In the genomic region with DNA sequence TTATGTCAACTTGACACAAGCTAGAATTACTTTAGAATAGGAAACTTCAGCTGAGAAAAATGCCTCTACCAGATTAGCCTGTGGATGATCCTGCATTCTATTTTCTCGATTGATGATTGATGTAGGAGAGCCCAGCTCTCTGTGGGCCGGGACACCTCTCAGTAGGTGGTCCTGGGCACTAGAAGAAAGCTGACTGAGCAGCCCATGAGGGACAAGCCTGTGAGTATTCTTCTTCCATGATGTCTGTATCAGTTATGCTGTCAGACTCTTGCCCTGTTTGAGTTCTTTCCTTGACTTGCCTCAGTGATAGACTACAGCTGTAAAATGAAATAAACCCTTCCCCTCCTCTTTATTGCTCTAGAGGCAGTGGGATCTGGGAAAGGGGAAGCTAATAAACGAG, we compare ENCODE assay signal across 21 mouse cellular contexts.
A peak's percentile ranks its signal among the peaks of the same experiment; 100 is the strongest.
DNase-seq lines count a peak whose midpoint lies in the region; ATAC-seq and TF ChIP-seq lines count a peak whose summit lies in the region.
"Had no signal": no experiment of that assay in that cellular context is flagged by ENCODE, and none has a peak within 500 bp of the region (broad histone marks: within the 10 kb centered on the region; RNA-seq: fewer than 3 reads in every experiment).

No protein-coding gene starts in this region.

- no peak for TF ChIP-seq CTCF in gastrocnemius, adult 2 months (IDR thresholded peaks at IDR 0.05)
- TF ChIP-seq CTCF in heart, postnatal 0 days (IDR thresholded peaks at IDR 0.05; ENCODE audit: low read depth), result no peak
- TF ChIP-seq CTCF in embryonic fibroblast, embryonic 13.5 days (IDR thresholded peaks at IDR 0.05; ENCODE audit: borderline replicate concordance, insufficient read depth, low read length), result no peak

- H3K4me2 ChIP-seq in heart, embryonic 11.5 days, result no peak overlapping the region
- no peak overlapping the region for H3K4me2 ChIP-seq in heart, postnatal 0 days (ENCODE audit: low read depth, low read length)
- H3K4me2 ChIP-seq: hindbrain, embryonic 14.5 days had no signal

- no peaks in the 10 kb centered on the region for H3K27me3 ChIP-seq in heart, embryonic 10.5 days (ENCODE audit: insufficient read depth, poor library complexity, severe bottlenecking)
- H3K27me3 ChIP-seq in heart, embryonic 11.5 days (ENCODE audit: control insufficient read depth, insufficient read depth, low read length), result no peaks in the 10 kb centered on the region
- no peaks in the 10 kb centered on the region for H3K27me3 ChIP-seq in heart, postnatal 0 days (ENCODE audit: control insufficient read depth, insufficient read depth, low read length)

- H3K9me3 ChIP-seq in heart, embryonic 10.5 days, result no peaks in the 10 kb centered on the region
- H3K9me3 ChIP-seq in heart, embryonic 11.5 days (replicated peaks; ENCODE audit: control insufficient read depth, low read length), result no peaks in the 10 kb centered on the region
- H3K9me3 ChIP-seq in heart, postnatal 0 days (replicated peaks; ENCODE audit: control insufficient read depth, low read length), result no peaks in the 10 kb centered on the region

- H3K4me1 ChIP-seq in heart, embryonic 10.5 days, result peaks cover 14% of the 10 kb centered on the region
- H3K4me1 ChIP-seq in heart, embryonic 11.5 days (ENCODE audit: control insufficient read depth, insufficient read depth, low read length), result peaks cover 13% of the 10 kb centered on the region
- H3K4me1 ChIP-seq in heart, postnatal 0 days (ENCODE audit: control insufficient read depth, insufficient read depth), result peaks cover 4% of the 10 kb centered on the region
- H3K4me1 ChIP-seq in embryonic fibroblast, embryonic 13.5 days (ENCODE audit: control insufficient read depth, insufficient read depth, low read length), result peaks cover 4% of the 10 kb centered on the region; the same call in 1 of the 2 replicates

- DNase-seq in gastrocnemius, adult 2 months, result no peak
- no peak for DNase-seq in gastrocnemius, postnatal 14 days
- no peak for DNase-seq in heart, embryonic 10.5 days (ENCODE audit: low spot score)
- no peak for DNase-seq in heart, postnatal 0 days (ENCODE audit: low spot score)
- no peak for DNase-seq in heart, postnatal 14 days
- DNase-seq: adrenal gland, adult 8-10 months; adrenal gland, postnatal 25 days; cerebellum, adult 11-12 months; cerebellum, adult 8-10 months; cerebellum, postnatal 10 days; cerebellum, postnatal 36 days; forebrain, postnatal 0 days; gastrocnemius, postnatal 36 days; kidney, adult 11 months had no signal

- intact Hi-C loops in gastrocnemius, adult 2 months (cut with DNase I), result no loop called here
- intact Hi-C loops in gastrocnemius, postnatal 14 days (cut with DNase I; ENCODE audit: low total_unique reads), result no loop called here
- intact Hi-C loops in heart, postnatal 14 days (cut with DNase I), result no loop called here

- WGBS in heart, embryonic 10.5 days, result 57% methylated on average over 3 of the region's 3 CpGs
- WGBS in heart, embryonic 11.5 days (ENCODE audit: insufficient replicate concordance), result 61% methylated on average over 3 of the region's 3 CpGs
- WGBS in heart, postnatal 0 days, result 61% methylated on average over 3 of the region's 3 CpGs

- TF ChIP-seq POLR2A in embryonic fibroblast, embryonic 13.5 days (IDR thresholded peaks at IDR 0.05; ENCODE audit: low read depth, low read length), result no peak

- peak overlapping the region; percentile 60 for H3K27ac ChIP-seq in gastrocnemius, adult 2 months
- H3K27ac ChIP-seq in heart, embryonic 10.5 days, result peak overlapping the region; percentile 42; the same call in 1 of the 2 replicates
- no peak overlapping the region for H3K27ac ChIP-seq in heart, embryonic 11.5 days (ENCODE audit: low read depth, low read length)
- peak overlapping the region; percentile 1; the same call in 1 of the 2 replicates for H3K27ac ChIP-seq in heart, postnatal 0 days (ENCODE audit: low read depth)
- peak overlapping the region; percentile 6; the same call in 1 of the 2 replicates for H3K27ac ChIP-seq in embryonic fibroblast, embryonic 13.5 days (ENCODE audit: insufficient read depth, low read length)
- H3K27ac ChIP-seq: hindbrain, embryonic 14.5 days; hindbrain, postnatal 0 days had no signal

- H3K36me3 ChIP-seq in heart, embryonic 10.5 days, result 0 out of 2 replicates have a peak, but pooled peaks cover 2% of the 10 kb centered on the region
- H3K36me3 ChIP-seq in heart, embryonic 11.5 days (ENCODE audit: control insufficient read depth, insufficient read depth, low read length), result no peaks in the 10 kb centered on the region
- H3K36me3 ChIP-seq in heart, postnatal 0 days (replicated peaks; ENCODE audit: control insufficient read depth, insufficient read depth, low read length), result no peaks in the 10 kb centered on the region

- no peak overlapping the region for H3K9ac ChIP-seq in heart, embryonic 11.5 days (ENCODE audit: low read depth, low read length)
- no peak overlapping the region for H3K9ac ChIP-seq in heart, postnatal 0 days (replicated peaks; ENCODE audit: low read depth, low read length)
- H3K9ac ChIP-seq: forebrain, postnatal 0 days; hindbrain, embryonic 14.5 days had no signal

- no peak for TF ChIP-seq EP300 in heart, postnatal 0 days (IDR thresholded peaks at IDR 0.05; ENCODE audit: low read depth)

- H3K4me3 ChIP-seq in gastrocnemius, adult 2 months, result no peak overlapping the region
- no peak overlapping the region for H3K4me3 ChIP-seq in heart, embryonic 10.5 days
- H3K4me3 ChIP-seq in heart, embryonic 11.5 days (ENCODE audit: low read depth, low read length), result no peak overlapping the region
- no peak overlapping the region for H3K4me3 ChIP-seq in heart, postnatal 0 days (ENCODE audit: low read depth, low read length)
- no peak overlapping the region for H3K4me3 ChIP-seq in embryonic fibroblast, embryonic 13.5 days (ENCODE audit: insufficient read depth, low read length)

- ATAC-seq in heart, embryonic 11.5 days (replicated peaks; ENCODE audit: insufficient number of reproducible peaks, low FRiP score, low TSS enrichment), result no peak
- ATAC-seq in heart, postnatal 0 days (ENCODE audit: insufficient read depth, low read depth), result no peak
- ATAC-seq: activated CD4-positive, CD25-positive, alpha-beta regulatory T cell, adult 4 months; forebrain, embryonic 14.5 days; forebrain, postnatal 0 days; hindbrain, postnatal 0 days; inflammation-experienced regulatory T-cells, adult 6 months had no signal
